Mouse (Mus musculus): ENCODE data around the gene Noxa1.

GRCm38 (mm10) chr2:25098005-25098615 lies 3.2 kb upstream of the Noxa1 start:
- no peak for TF ChIP-seq EP300 (IDR thresholded peaks at IDR 0.05; ENCODE audit: low read depth)
- TF ChIP-seq CTCF (IDR thresholded peaks at IDR 0.05; ENCODE audit: low read depth) = no peak
